Mouse (Mus musculus) MEL (cell line): ENCODE data around the gene Btbd1. TPM values are rescaled to one million over a fixed set of nuclear protein-coding genes. Genes with fewer than 3 reads are reported as not detected.

Experiments
- DNase-seq: peaks from one replicate; pipeline ENCODE4 v3.0.0; 2011; ENCODE audit warnings: low read depth, low spot score
- H3K27ac ChIP-seq: 2 replicates; pipeline ENCODE4 v1.5.1; 2012; ENCODE audit warnings: low read depth, mild to moderate bottlenecking, control low read depth, low read length, moderate library complexity; ENCODE audit not compliant: control insufficient read depth
- H3K27me3 ChIP-seq, 2 experiments: fragments of 150-350 bp in 1 of 2; sonication (generic) in 1 of 2; 2 replicates each; pipeline ENCODE4 v1.6.1; 2012; ENCODE audit warnings: low read length in 2 of 2, mild to moderate bottlenecking in 2 of 2, improper control_type of control experiment in 1 of 2, moderate library complexity in 1 of 2; ENCODE audit not compliant: insufficient read depth in 2 of 2, control insufficient read depth in 1 of 2
- H3K36me3 ChIP-seq, 2 experiments: 2 replicates each; pipeline ENCODE4 v1.6.1; 2012 to 2014; ENCODE audit warnings: low read length in 2 of 2, improper control_type of control experiment in 1 of 2, inconsistent platforms in 1 of 2, mild to moderate bottlenecking in 1 of 2; ENCODE audit not compliant: insufficient read depth in 2 of 2, control insufficient read depth in 1 of 2
- H3K4me1 ChIP-seq, 2 experiments: fragments of 150-350 bp in 1 of 2; sonication (generic) in 1 of 2; 2 replicates each; pipeline ENCODE4 v1.6.1; 2012; ENCODE audit warnings: low read length in 2 of 2, improper control_type of control experiment in 1 of 2, mild to moderate bottlenecking in 1 of 2; ENCODE audit not compliant: insufficient read depth in 2 of 2, control insufficient read depth in 1 of 2
- H3K4me3 ChIP-seq, 2 experiments: fragments of 150-350 bp in 1 of 2; sonication (generic) in 1 of 2; 2 replicates each; pipeline ENCODE4 v1.5.1; 2012; ENCODE audit warnings: low read depth in 2 of 2, low read length in 2 of 2, mild to moderate bottlenecking in 2 of 2, moderate library complexity in 2 of 2, control low read depth in 1 of 2, improper control_type of control experiment in 1 of 2; ENCODE audit not compliant: control insufficient read depth in 1 of 2, insufficient read depth in 1 of 2
- H3K79me2 ChIP-seq: 2 replicates; pipeline ENCODE4 v1.6.1; 2012; ENCODE audit warnings: mild to moderate bottlenecking, low read length, moderate library complexity; ENCODE audit not compliant: control insufficient read depth, poor library complexity, insufficient read depth
- H3K9ac ChIP-seq: 2 replicates; pipeline ENCODE4 v1.6.1; 2012; ENCODE audit warnings: low read depth, mild to moderate bottlenecking, control low read depth, low read length, moderate library complexity; ENCODE audit not compliant: control insufficient read depth, poor library complexity, severe bottlenecking
- H3K9me3 ChIP-seq: fragments of 150-350 bp; sonication (generic); replicated peaks from 2 replicates; pipeline ENCODE4 v1.6.1; 2012; ENCODE audit warnings: mild to moderate bottlenecking, low read length, improper control_type of control experiment, moderate library complexity; ENCODE audit not compliant: insufficient read depth
- BHLHE40 ChIP-seq: IDR thresholded peaks from 2 replicates; pipeline ENCODE4 v1.6.1; 2012; ENCODE audit warnings: low read depth, mild to moderate bottlenecking, inconsistent platforms, low read length, improper control_type of control experiment, borderline replicate concordance
- ELF1 ChIP-seq: IDR thresholded peaks from 2 replicates; pipeline ENCODE4 v1.6.1; 2014; ENCODE audit warnings: low read depth, mild to moderate bottlenecking, inconsistent platforms, low read length, improper control_type of control experiment, moderate library complexity
- GATA1 ChIP-seq: IDR thresholded peaks from 2 replicates; pipeline ENCODE4 v1.6.1; 2011; ENCODE audit warnings: low read depth, low read length, improper control_type of control experiment
- HCFC1 ChIP-seq: IDR thresholded peaks from 2 replicates; pipeline ENCODE4 v1.6.1; 2012; ENCODE audit warnings: low read depth, mild to moderate bottlenecking, inconsistent platforms, low read length, improper control_type of control experiment, moderate library complexity
- KAT2A ChIP-seq: conservative IDR thresholded peaks from 2 replicates; pipeline ENCODE4 v1.6.1; 2012; ENCODE audit warnings: low read depth, low read length, improper control_type of control experiment, inconsistent platforms
- MEF2A ChIP-seq: IDR thresholded peaks from 2 replicates; pipeline ENCODE4 v1.6.1; 2014; ENCODE audit warnings: low read depth, mild to moderate bottlenecking, inconsistent platforms, low read length, improper control_type of control experiment; ENCODE audit not compliant: poor library complexity, insufficient replicate concordance, severe bottlenecking; ENCODE audit errors: extremely low read depth
- MXI1 ChIP-seq: IDR thresholded peaks from 2 replicates; pipeline ENCODE4 v1.6.1; 2011; ENCODE audit warnings: mild to moderate bottlenecking, low read depth, low read length, improper control_type of control experiment
- MYB ChIP-seq: IDR thresholded peaks from 2 replicates; pipeline ENCODE4 v1.6.1; 2011; ENCODE audit warnings: mild to moderate bottlenecking, low read depth, low read length, improper control_type of control experiment
- MYC ChIP-seq: IDR thresholded peaks from 2 replicates; pipeline ENCODE4 v1.6.1; 2011; ENCODE audit warnings: low read depth, mild to moderate bottlenecking, low read length, improper control_type of control experiment, moderate library complexity
- NRF1 ChIP-seq: IDR thresholded peaks from 2 replicates; pipeline ENCODE4 v1.6.1; 2014; ENCODE audit warnings: low read depth, mild to moderate bottlenecking, inconsistent platforms, low read length, improper control_type of control experiment, moderate library complexity; ENCODE audit not compliant: poor library complexity, insufficient read depth, severe bottlenecking
- POLR2A ChIP-seq, 2 experiments: IDR thresholded peaks; 2 replicates each; pipeline ENCODE4 v1.6.1; 2011 to 2012; ENCODE audit warnings: low read length in 2 of 2, mild to moderate bottlenecking in 2 of 2, control low read depth in 1 of 2, improper control_type of control experiment in 1 of 2, low read depth in 1 of 2, moderate library complexity in 1 of 2; ENCODE audit not compliant: control insufficient read depth in 1 of 2, insufficient read depth in 1 of 2, poor library complexity in 1 of 2
- POLR2AphosphoS2 ChIP-seq: IDR thresholded peaks from 2 replicates; pipeline ENCODE4 v1.6.1; 2011; ENCODE audit warnings: low read length, improper control_type of control experiment
- POLR2AphosphoS5 ChIP-seq: IDR thresholded peaks from 2 replicates; pipeline ENCODE4 v1.6.1; 2012; ENCODE audit warnings: low read depth, borderline replicate concordance, mild to moderate bottlenecking, inconsistent platforms, low read length, moderate library complexity, mixed read lengths
- SIN3A ChIP-seq: IDR thresholded peaks from 2 replicates; pipeline ENCODE4 v1.6.1; 2012; ENCODE audit warnings: low read length, improper control_type of control experiment, inconsistent platforms
- TBP ChIP-seq: IDR thresholded peaks from 2 replicates; pipeline ENCODE4 v1.8.0; 2011; ENCODE audit warnings: low read depth, low read length, improper control_type of control experiment
- UBTF ChIP-seq: IDR thresholded peaks from 2 replicates; pipeline ENCODE4 v1.6.1; 2012; ENCODE audit warnings: low read depth, mild to moderate bottlenecking, inconsistent platforms, low read length, improper control_type of control experiment, moderate library complexity, borderline replicate concordance; ENCODE audit not compliant: insufficient read depth
- ZC3H11A ChIP-seq: IDR thresholded peaks from 2 replicates; pipeline ENCODE4 v1.6.1; 2012; ENCODE audit warnings: low read depth, mild to moderate bottlenecking, inconsistent platforms, low read length, improper control_type of control experiment
- ZMIZ1 ChIP-seq: IDR thresholded peaks from 2 replicates; pipeline ENCODE4 v1.6.1; 2012; ENCODE audit warnings: low read depth, mild to moderate bottlenecking, inconsistent platforms, low read length, improper control_type of control experiment, moderate library complexity
- polyA plus RNA-seq, 2 experiments: library from polyadenylated mRNA; stranded (reverse) in 1 of 2; unstranded in 1 of 2; fragments of >175 nt in 1 of 2; fragments of >200 nt in 1 of 2; gene quantifications; 2 replicates each; pipeline versions ENCODE4 v1.2.1 to v1.2.4; 2012; ENCODE audit warnings: low replicate concordance in 2 of 2, low read depth in 1 of 2; ENCODE audit not compliant: insufficient read length in 2 of 2, insufficient read depth in 1 of 2, missing spikeins in 1 of 2
- total RNA-seq: library from RNA; depleted of rRNA; stranded (reverse); fragments of 300-350 nt; gene quantifications from 2 replicates; pipeline ENCODE4 v1.2.3, GENCODE M21; 2012

Gene Btbd1
- total and polyA plus RNA-seq, 3 experiments: 31.0 to 62.0 TPM; not detected in 1

DNA sequence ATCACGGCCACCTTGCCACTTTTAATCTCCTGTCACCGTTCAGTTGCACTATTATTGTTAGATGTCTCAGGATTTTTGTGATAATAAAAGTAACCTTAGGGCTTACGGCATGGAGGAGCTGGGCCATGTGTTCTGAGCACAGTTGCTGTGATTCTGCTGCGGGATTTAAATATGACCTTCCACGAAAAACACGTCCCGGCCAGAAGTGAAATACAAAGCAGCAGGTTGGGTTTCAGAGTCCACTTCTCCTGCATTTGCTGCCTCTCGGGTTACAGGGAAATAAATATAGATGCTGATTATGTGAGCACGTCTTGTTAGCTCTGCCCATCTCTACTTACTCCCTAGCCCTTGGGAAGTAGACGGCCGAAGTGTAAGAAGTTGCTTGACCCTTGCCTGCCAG is 15.6 kb upstream of the Btbd1 start:
- no peak for DNase-seq
- Histone ChIP-seq H3K4me3 (no peak overlapping the region), H3K4me1 (no peaks in the 10 kb centered on the region), H3K27me3 (peaks cover 0 to 2% of the 10 kb centered on the region in 2 experiments; a peak in 1 of 4 replicates), H3K36me3 (no peaks in the 10 kb centered on the region), H3K27ac (no peak overlapping the region), H3K9me3 (no peaks in the 10 kb centered on the region), H3K9ac (no peak overlapping the region), H3K79me2 (no peaks in the 10 kb centered on the region)
- TF ChIP-seq ZMIZ1: no peak
- no peak for TF ChIP-seq MYC
- no peak for TF ChIP-seq TBP
- TF ChIP-seq ELF1: no peak
- TF ChIP-seq KAT2A: no peak
- TF ChIP-seq POLR2AphosphoS2: no peak
- TF ChIP-seq GATA1: no peak
- no peak for TF ChIP-seq MYB
- TF ChIP-seq HCFC1: no peak

DNA sequence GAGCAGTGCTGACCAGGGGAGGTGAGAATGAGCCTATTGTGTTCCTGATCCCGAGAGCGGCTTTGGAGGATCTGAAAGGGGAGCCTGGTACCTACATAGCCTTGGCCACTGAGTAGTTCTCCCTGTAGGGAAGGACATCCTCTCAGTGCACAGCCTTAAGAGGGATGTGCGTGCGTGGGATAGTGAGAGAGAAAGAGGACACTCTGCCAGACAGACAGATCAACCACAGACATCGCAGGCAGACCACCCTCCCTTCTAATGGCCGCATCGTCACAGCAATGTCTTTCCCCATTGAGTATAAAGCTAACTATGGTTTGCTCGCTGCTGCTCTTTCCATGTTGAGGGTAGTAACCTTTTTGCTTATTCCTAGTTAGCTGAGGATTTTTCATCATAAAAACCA is 14.7 kb upstream of the Btbd1 start:
- DNase-seq: no peak
- Histone ChIP-seq H3K4me3 (no peak overlapping the region), H3K27ac (no peak overlapping the region), H3K79me2 (no peaks in the 10 kb centered on the region), H3K27me3 (peaks cover 0 to 5% of the 10 kb centered on the region in 2 experiments; a peak in 1 of 4 replicates), H3K9me3 (no peaks in the 10 kb centered on the region), H3K9ac (no peak overlapping the region), H3K36me3 (no peaks in the 10 kb centered on the region), H3K4me1 (no peaks in the 10 kb centered on the region)
- TF ChIP-seq SIN3A (no peak), HCFC1 (no peak), POLR2AphosphoS2 (no peak), BHLHE40 (no peak), ELF1 (no peak), UBTF (no peak), TBP (no peak), MXI1 (no peak), NRF1 (no peak), POLR2A (IDR thresholded peaks at IDR 0.05; ENCODE audit: control insufficient read depth in 1 of 2, insufficient read depth in 1 of 2, low read depth in 1 of 2, low read length in 2 of 2, poor library complexity in 1 of 2) (no peak), ZC3H11A (no peak), POLR2AphosphoS5 (no peak), MEF2A (no peak), MYC (no peak)
